Mouse (Mus musculus) kidney, postnatal 0 days (tissue): ENCODE data around the gene Eif2a. TPM values are rescaled to one million over a fixed set of nuclear protein-coding genes. Genes with fewer than 3 reads are reported as not detected.
A peak's percentile ranks its signal among the peaks of the same experiment; 100 is the strongest.

ENCODE experiments used
- ATAC-seq: fragments of 200-750 bp; cut with Nextera tagmentation; replicated peaks from 2 replicates; pipeline ENCODE4 v1.8.0; 2017; ENCODE audit warnings: low read depth, moderate number of reproducible peaks, moderate TSS enrichment, moderate library complexity; ENCODE audit not compliant: low FRiP score
- DNase-seq: peaks from one replicate; pipeline ENCODE4 v3.0.0-alpha.2; 2016; ENCODE audit warnings: low spot score
- H3K27ac ChIP-seq: fragments of 300-500 bp; sonication (generic); 2 replicates; pipeline ENCODE4 v1.5.1; 2014; ENCODE audit warnings: mild to moderate bottlenecking
- H3K27me3 ChIP-seq: fragments of 300-500 bp; sonication (generic); 2 replicates; pipeline ENCODE4 v1.6.1; 2014; ENCODE audit warnings: low read length, mixed read lengths; ENCODE audit not compliant: insufficient read depth
- H3K36me3 ChIP-seq: fragments of 300-500 bp; sonication (generic); 2 replicates; pipeline ENCODE4 v1.6.1; 2014; ENCODE audit warnings: low read length, mixed read lengths; ENCODE audit not compliant: insufficient read depth
- H3K4me1 ChIP-seq: fragments of 300-500 bp; sonication (generic); replicated peaks from 2 replicates; pipeline ENCODE4 v1.6.1; 2014; ENCODE audit warnings: antibody characterized with exemption, low read length, mixed read lengths; ENCODE audit not compliant: insufficient read depth
- H3K4me2 ChIP-seq: fragments of 300-500 bp; sonication (generic); 2 replicates; pipeline ENCODE4 v1.6.1; 2014; ENCODE audit warnings: mild to moderate bottlenecking, low read length, moderate library complexity, mixed read lengths
- H3K4me3 ChIP-seq: fragments of 300-500 bp; sonication (generic); replicated peaks from 2 replicates; pipeline ENCODE4 v1.5.1; 2014; ENCODE audit warnings: low read depth, low read length
- H3K9ac ChIP-seq: fragments of 300-500 bp; sonication (generic); 2 replicates; pipeline ENCODE4 v1.6.1; 2014; ENCODE audit warnings: low read depth, low read length
- H3K9me3 ChIP-seq: fragments of 300-500 bp; sonication (generic); replicated peaks from 2 replicates; pipeline ENCODE4 v1.6.1; 2016; ENCODE audit warnings: low read length, inconsistent platforms, mixed read lengths
- CTCF ChIP-seq: IDR thresholded peaks from 2 replicates; pipeline ENCODE4 v1.5.1; 2016; ENCODE audit warnings: antibody characterized with exemption, low read depth, mild to moderate bottlenecking, moderate library complexity
- WGBS: fragments of 180-500 bp; shearing (Covaris S2); extraction: QIAGEN DNeasy Blood & Tissue Kit; methylation state at CpG from one replicate; pipeline ENCODE4 v1.1.7; 2014; 5-methylcytosine and 5-hydroxymethylcytosine counted together
- polyA plus RNA-seq: library from polyadenylated mRNA; unstranded; fragments of >200 nt; fragmentation: Nextera tagmentation; extraction: Ambion mirVana; gene quantifications from 2 replicates; pipeline ENCODE4 v1.2.1, GENCODE M21; 2015

Eif2a gene
- polyA plus RNA-seq, 1 experiment from 2014 or later: 55.8 TPM

DNA sequence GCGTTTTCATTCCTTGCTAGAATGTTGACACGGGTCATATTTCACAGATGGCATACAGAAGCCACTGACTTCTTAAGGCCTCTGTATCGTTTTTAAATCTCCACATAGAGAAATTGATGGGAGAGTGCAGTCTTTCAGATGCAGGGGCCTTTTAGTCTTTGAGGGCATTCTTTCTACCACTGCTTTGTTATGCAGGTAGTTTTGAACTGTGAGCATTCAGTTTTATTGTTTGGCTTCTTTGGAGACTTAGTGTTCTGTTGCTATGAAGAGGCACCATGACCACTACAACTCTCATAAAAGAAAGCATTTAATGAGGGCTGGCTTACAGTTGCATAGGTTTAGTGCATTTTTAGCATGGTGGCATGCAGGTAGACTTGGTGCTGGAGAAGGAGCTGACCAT lies 11.0 kb downstream of the Eif2a start:
- Histone ChIP-seq H3K27me3 (no peaks in the 10 kb centered on the region), H3K4me1 (no peaks in the 10 kb centered on the region), H3K9ac (no peak overlapping the region), H3K4me2 (no peak overlapping the region), H3K4me3 (no peak overlapping the region), H3K27ac (no peak overlapping the region), H3K36me3 (peaks cover 27% of the 10 kb centered on the region), H3K9me3 (no peaks in the 10 kb centered on the region)
- no peak for DNase-seq
- ATAC-seq: no peak
- no peak for TF ChIP-seq CTCF
- WGBS: 85% methylated on average over 3 of the region's 3 CpGs

DNA sequence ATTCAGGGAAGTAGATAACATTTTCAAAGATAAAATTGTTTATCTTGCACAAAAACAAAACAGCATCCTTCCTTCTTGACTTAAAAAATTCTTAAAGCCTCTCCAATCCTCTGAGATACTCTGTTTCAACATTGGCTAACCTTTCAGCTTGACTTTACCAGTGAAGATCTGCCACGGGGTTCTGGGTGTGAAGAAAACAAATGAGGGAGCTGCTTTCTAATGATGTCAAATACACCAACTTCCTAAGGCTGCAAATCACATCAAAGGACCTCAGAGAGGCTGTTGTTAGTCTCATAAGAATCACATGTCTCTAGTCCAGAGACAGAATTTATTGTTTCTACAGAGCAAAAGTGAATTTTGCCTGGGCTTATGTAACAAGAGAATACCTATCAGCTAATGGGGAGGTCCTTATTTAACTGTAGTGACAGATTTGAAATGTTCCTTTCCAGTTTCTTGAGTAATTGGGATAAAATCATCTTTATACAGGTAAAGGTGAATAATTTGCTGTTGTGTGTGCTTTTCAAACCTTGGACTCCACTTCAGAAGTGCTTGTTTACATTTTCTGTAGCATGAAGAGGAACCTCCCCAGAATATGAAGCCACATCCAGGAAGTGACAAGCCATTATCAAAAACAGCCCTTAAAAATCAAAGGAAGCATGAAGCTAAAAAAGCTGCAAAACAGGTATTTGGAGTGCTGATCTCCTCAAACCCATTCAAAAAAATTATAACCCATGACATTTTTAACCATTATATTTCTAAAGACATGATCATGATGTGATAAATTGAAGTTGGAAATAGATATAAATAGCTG lies 26.6 kb downstream of the Eif2a start:
- Histone ChIP-seq H3K9ac (no peak overlapping the region), H3K27me3 (no peaks in the 10 kb centered on the region), H3K36me3 (peaks cover 31% of the 10 kb centered on the region), H3K4me2 (no peak overlapping the region), H3K27ac (no peak overlapping the region), H3K9me3 (no peaks in the 10 kb centered on the region), H3K4me1 (no peaks in the 10 kb centered on the region), H3K4me3 (no peak overlapping the region)
- TF ChIP-seq CTCF: no peak
- ATAC-seq (no peak), DNase-seq (no peak)
- 36% methylated on average over 1 of the region's 1 CpGs for WGBS

DNA sequence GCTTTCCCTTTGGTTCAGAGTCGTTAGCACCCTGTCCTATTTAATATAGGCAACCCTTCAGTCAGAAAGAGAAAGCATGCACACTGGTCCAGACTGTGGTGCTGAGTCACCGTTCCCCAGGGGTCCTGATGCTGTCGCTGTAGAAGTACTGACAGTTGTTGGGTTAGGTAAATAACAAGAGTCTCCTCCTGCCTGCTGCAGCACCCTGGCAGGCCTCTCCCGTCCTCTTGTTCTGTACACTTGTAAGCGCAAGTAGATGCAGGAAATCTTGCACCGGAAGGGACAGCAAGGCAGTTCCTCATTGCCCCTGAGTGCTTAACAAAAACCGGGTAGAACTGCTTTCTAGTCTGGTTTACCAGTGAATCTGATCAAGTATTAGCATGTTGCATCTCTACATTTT lies 31.0 kb downstream of the Eif2a start:
- Histone ChIP-seq H3K9ac (no peak overlapping the region), H3K27me3 (no peaks in the 10 kb centered on the region), H3K9me3 (no peaks in the 10 kb centered on the region), H3K27ac (no peak overlapping the region), H3K4me1 (no peaks in the 10 kb centered on the region), H3K4me2 (no peak overlapping the region), H3K36me3 (peaks cover 22% of the 10 kb centered on the region), H3K4me3 (no peak overlapping the region)
- DNase-seq (no peak), ATAC-seq (no peak)
- no peak for TF ChIP-seq CTCF
- WGBS: 89% methylated on average over 7 of the region's 7 CpGs

DNA sequence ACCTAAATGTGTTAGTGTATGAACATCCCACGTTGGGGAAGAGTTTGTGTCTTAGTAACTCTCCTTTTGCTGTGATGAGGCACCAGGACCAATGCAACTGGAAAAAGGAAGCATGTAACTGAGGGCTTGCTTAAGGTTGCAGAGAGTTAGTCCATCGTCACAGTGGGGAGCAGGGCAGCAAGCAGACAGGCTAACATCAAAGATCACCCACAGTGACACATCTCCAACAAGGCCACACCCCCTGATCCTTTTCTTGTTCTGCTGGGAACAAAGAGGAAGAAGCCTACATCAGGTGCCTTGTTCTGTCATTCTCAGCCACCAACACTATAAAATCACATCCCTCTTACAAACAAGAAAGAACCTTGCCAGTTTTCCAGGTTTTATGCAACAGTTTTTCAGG lies 34.3 kb downstream of the Eif2a start:
- H3K27me3 ChIP-seq: no peaks in the 10 kb centered on the region
- ATAC-seq: no peak
- WGBS: 37% methylated on average over 2 of the region's 2 CpGs

DNA sequence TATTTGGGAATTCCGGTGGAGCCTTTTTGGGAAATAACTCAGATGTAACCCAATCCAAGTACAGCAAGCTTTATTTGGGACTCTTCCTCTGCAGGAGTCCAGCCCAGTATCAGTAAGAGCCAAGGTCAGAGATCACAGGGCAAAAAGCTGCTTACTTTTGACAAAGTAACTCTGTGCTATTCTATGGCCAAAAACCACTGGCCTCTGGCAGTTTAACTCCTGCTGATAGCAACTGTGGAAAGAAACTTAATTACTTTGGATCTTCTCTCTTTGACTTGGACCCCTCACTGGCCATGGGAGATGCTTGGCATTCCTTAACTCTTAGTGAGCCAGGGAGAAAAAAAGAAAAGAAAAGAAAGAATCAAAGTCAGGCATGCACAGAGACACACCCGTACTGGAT lies 35.8 kb downstream of the Eif2a start:
- DNase-seq (peak; percentile 33), ATAC-seq (no peak)
- peaks cover 9% of the 10 kb centered on the region for H3K36me3 ChIP-seq
- TF ChIP-seq CTCF: no peak
- H3K4me2 ChIP-seq: no peak overlapping the region
- H3K27ac ChIP-seq: no peak overlapping the region
- no peaks in the 10 kb centered on the region for H3K27me3 ChIP-seq
- WGBS: 46% methylated on average over 2 of the region's 2 CpGs
- no peak overlapping the region for H3K9ac ChIP-seq
- no peaks in the 10 kb centered on the region for H3K4me1 ChIP-seq
- H3K9me3 ChIP-seq: no peaks in the 10 kb centered on the region
- no peak overlapping the region for H3K4me3 ChIP-seq

More for the DNA sequence above, 34.3 kb downstream of the Eif2a start:
- no peak for TF ChIP-seq CTCF
- Histone ChIP-seq H3K9ac (no peak overlapping the region), H3K27ac (no peak overlapping the region), H3K4me3 (no peak overlapping the region), H3K4me1 (no peaks in the 10 kb centered on the region), H3K36me3 (peaks cover 10% of the 10 kb centered on the region), H3K4me2 (no peak overlapping the region), H3K9me3 (no peaks in the 10 kb centered on the region)
- no peak for DNase-seq

DNA sequence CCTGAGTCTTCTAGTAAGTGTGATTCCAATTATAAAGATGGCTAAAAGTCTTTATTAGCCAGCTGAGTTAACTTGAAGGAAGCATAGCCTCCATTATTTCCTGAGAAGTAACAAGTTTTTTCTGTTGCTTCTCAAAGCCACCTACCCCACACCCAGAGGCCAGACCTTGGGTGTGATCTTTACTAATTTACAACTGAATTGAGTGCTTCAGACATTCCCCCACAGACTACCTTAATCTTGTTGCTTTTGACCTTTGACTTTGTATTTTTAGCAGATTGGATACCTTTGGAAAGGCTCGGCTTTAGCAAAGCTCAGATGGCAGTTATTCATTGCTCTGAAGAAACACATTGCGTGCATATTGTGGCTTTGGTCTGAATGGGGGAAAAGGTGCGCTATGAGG lies 45.2 kb downstream of the Eif2a start:
- no peak for TF ChIP-seq CTCF
- no peaks in the 10 kb centered on the region for H3K27me3 ChIP-seq
- no peak overlapping the region for H3K4me2 ChIP-seq
- 75% methylated on average over 3 of the region's 3 CpGs for WGBS
- ATAC-seq: no peak
- no peak overlapping the region for H3K9ac ChIP-seq
- H3K4me1 ChIP-seq: no peaks in the 10 kb centered on the region
- no peak overlapping the region for H3K4me3 ChIP-seq
- H3K27ac ChIP-seq: no peak overlapping the region
- no peaks in the 10 kb centered on the region for H3K36me3 ChIP-seq
- no peak for DNase-seq
- no peaks in the 10 kb centered on the region for H3K9me3 ChIP-seq
